ENCODE assay signal across 24 mouse cellular contexts in the genomic region with DNA sequence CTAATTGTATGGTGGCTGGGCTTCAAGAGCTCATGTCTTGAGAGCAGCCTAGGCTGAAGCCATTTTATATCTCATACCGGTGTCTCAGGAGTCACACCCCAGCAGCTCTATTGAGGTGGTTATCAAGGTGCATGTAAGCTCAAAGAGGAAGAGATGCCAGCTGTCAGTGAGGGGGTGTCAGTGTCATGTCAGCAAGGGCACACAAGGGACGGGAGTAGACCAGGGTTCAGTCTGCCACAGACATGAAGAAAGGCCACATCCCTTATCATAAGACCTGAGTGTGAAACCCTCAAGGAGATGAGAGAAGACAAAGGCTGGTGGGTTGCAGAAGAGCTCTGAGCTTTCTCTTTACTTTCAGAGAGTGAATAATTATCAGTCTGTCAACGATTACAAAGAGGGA. TPM values are rescaled to one million over a fixed set of nuclear protein-coding genes. Genes with fewer than 3 reads are reported as not detected.
DNase-seq lines count a peak whose midpoint lies in the region; ATAC-seq and TF ChIP-seq lines count a peak whose summit lies in the region.
"Had no signal": no experiment of that assay in that cellular context is flagged by ENCODE, and none has a peak within 500 bp of the region (broad histone marks: within the 10 kb centered on the region; RNA-seq: fewer than 3 reads in every experiment).

No protein-coding gene starts in this region.

- H3K4me2 ChIP-seq in heart, embryonic 16.5 days (ENCODE audit: low read depth, low read length): no peak overlapping the region
- H3K4me2 ChIP-seq in midbrain, embryonic 14.5 days (ENCODE audit: low read length): no peak overlapping the region
- H3K4me2 ChIP-seq: liver, embryonic 11.5 days; neural tube, embryonic 13.5 days had no signal

- DNase-seq in heart, embryonic 10.5 days (ENCODE audit: low spot score): no peak
- DNase-seq in T-cell, adult 2 months (ENCODE audit: low spot score): peak; percentile 56
- peak; percentile 31 to 51 for DNase-seq in natural killer cell, adult 2 months (ENCODE audit: low spot score in 2 of 2)
- DNase-seq in thymus, postnatal 25 days: peak; percentile 48
- no peak for DNase-seq in cerebellum, postnatal 10 days
- DNase-seq in kidney, adult 2 months: no peak
- DNase-seq in midbrain, embryonic 14.5 days: no peak
- DNase-seq: adrenal gland, postnatal 25 days; cerebellum, adult 18-20 months; cerebellum, postnatal 36 days; heart, adult 11 months; heart, postnatal 4 days; kidney, adult 8-10 months; layer of hippocampus, adult 9-11 months; lung, adult 18-20 months; lung, postnatal 14 days had no signal

- H3K4me1 ChIP-seq in heart, embryonic 16.5 days (ENCODE audit: control insufficient read depth, insufficient read depth, low read length): no peaks in the 10 kb centered on the region
- peaks cover 13% of the 10 kb centered on the region for H3K4me1 ChIP-seq in heart, embryonic 10.5 days
- no peaks in the 10 kb centered on the region for H3K4me1 ChIP-seq in kidney, adult 2 months (ENCODE audit: control insufficient read depth, insufficient read depth, low read length)
- no peaks in the 10 kb centered on the region for H3K4me1 ChIP-seq in midbrain, embryonic 14.5 days (ENCODE audit: control insufficient read depth, insufficient read depth, low read length)

- TF ChIP-seq POLR2A in kidney, adult 2 months (IDR thresholded peaks at IDR 0.05; ENCODE audit: low read depth, low read length): no peak

- H3K4me3 ChIP-seq in heart, embryonic 16.5 days (ENCODE audit: low read length): no peak overlapping the region
- H3K4me3 ChIP-seq in heart, embryonic 10.5 days: no peak overlapping the region
- H3K4me3 ChIP-seq in kidney, adult 2 months (ENCODE audit: insufficient read depth, low read depth, low read length): no peak overlapping the region
- H3K4me3 ChIP-seq in midbrain, embryonic 14.5 days (replicated peaks; ENCODE audit: low read depth, low read length): no peak overlapping the region
- H3K4me3 ChIP-seq: forebrain, embryonic 10.5 days; left cerebral cortex, adult 2 months; neural tube, embryonic 13.5 days had no signal

- no peak overlapping the region for H3K27ac ChIP-seq in heart, embryonic 16.5 days (ENCODE audit: low read length)
- H3K27ac ChIP-seq in heart, embryonic 10.5 days: no peak overlapping the region
- H3K27ac ChIP-seq in kidney, adult 2 months (ENCODE audit: insufficient read depth, low read depth, low read length): no peak overlapping the region
- no peak overlapping the region for H3K27ac ChIP-seq in midbrain, embryonic 14.5 days (replicated peaks; ENCODE audit: low read depth, low read length)
- H3K27ac ChIP-seq: forebrain, embryonic 10.5 days; hindbrain, postnatal 0 days; left cerebral cortex, adult 2 months; neural tube, embryonic 13.5 days had no signal

- no peaks in the 10 kb centered on the region for H3K9me3 ChIP-seq in heart, embryonic 16.5 days (replicated peaks; ENCODE audit: control insufficient read depth, low read length)
- H3K9me3 ChIP-seq in heart, embryonic 10.5 days: no peaks in the 10 kb centered on the region
- no peaks in the 10 kb centered on the region for H3K9me3 ChIP-seq in midbrain, embryonic 14.5 days (ENCODE audit: control insufficient read depth, low read length)
- H3K9me3 ChIP-seq: forebrain, embryonic 10.5 days; megakaryocyte, embryonic 14.5 days; neural tube, embryonic 13.5 days had no signal

- no peak for TF ChIP-seq CTCF in kidney, adult 2 months (conservative IDR thresholded peaks at IDR 0.05; ENCODE audit: insufficient read depth, insufficient read length, low read depth, low read length)

- no peaks in the 10 kb centered on the region for H3K27me3 ChIP-seq in heart, embryonic 16.5 days (ENCODE audit: control insufficient read depth, insufficient read depth, low read length)
- no peaks in the 10 kb centered on the region for H3K27me3 ChIP-seq in heart, embryonic 10.5 days (ENCODE audit: insufficient read depth, poor library complexity, severe bottlenecking)
- H3K27me3 ChIP-seq in kidney, adult 2 months (replicated peaks; ENCODE audit: control insufficient read depth, insufficient read depth, low read length): no peaks in the 10 kb centered on the region
- H3K27me3 ChIP-seq in midbrain, embryonic 14.5 days (ENCODE audit: control insufficient read depth, insufficient read depth, low read length): no peaks in the 10 kb centered on the region
- H3K27me3 ChIP-seq: neural tube, embryonic 13.5 days; Patski had no signal

- no peaks in the 10 kb centered on the region for H3K36me3 ChIP-seq in heart, embryonic 16.5 days (ENCODE audit: control insufficient read depth, insufficient read depth)
- H3K36me3 ChIP-seq in heart, embryonic 10.5 days: no peaks in the 10 kb centered on the region
- no peaks in the 10 kb centered on the region for H3K36me3 ChIP-seq in kidney, adult 2 months (ENCODE audit: control insufficient read depth, insufficient read depth, low read length)
- no peaks in the 10 kb centered on the region for H3K36me3 ChIP-seq in midbrain, embryonic 14.5 days (ENCODE audit: control insufficient read depth, insufficient read depth, low read length)
- H3K36me3 ChIP-seq: forebrain, embryonic 10.5 days; neural tube, embryonic 13.5 days had no signal

- ATAC-seq in heart, embryonic 16.5 days (replicated peaks; ENCODE audit: extremely low read depth, insufficient read depth, low FRiP score): 0 out of 2 replicates have a peak, but pooled peaks have one; percentile 21
- no peak for ATAC-seq in midbrain, embryonic 14.5 days (ENCODE audit: low FRiP score, low TSS enrichment)
- ATAC-seq: hindbrain, postnatal 0 days; Patski had no signal

- H3K9ac ChIP-seq in heart, embryonic 16.5 days (ENCODE audit: low read length): no peak overlapping the region
- no peak overlapping the region for H3K9ac ChIP-seq in midbrain, embryonic 14.5 days (replicated peaks; ENCODE audit: low read length)
- H3K9ac ChIP-seq: neural tube, embryonic 13.5 days had no signal

- WGBS in heart, embryonic 16.5 days: 53% methylated on average over 3 of the region's 3 CpGs
- 59% methylated on average over 3 of the region's 3 CpGs for WGBS in heart, embryonic 10.5 days
- WGBS in kidney, adult 2 months: 66% methylated on average over 3 of the region's 3 CpGs
- WGBS in midbrain, embryonic 14.5 days: 83% methylated on average over 3 of the region's 3 CpGs

RNA-seq across cellular contexts. Expression of a gene that starts 33.0 kb away (rescaled TPM):
- 291 and 311 TPM in 2 replicates for polyA plus RNA-seq in heart, embryonic 16.5 days (2015; fragmentation: Nextera tagmentation; extraction: Ambion mirVana)
- polyA plus RNA-seq in heart, embryonic 10.5 days (2016; fragmentation: Nextera tagmentation; extraction: Ambion mirVana): 412 and 609 TPM in 2 replicates
- 26.5 and 34.3 TPM in 2 replicates for polyA plus RNA-seq in kidney, adult 2 months (2012; rRNA removed)
- polyA plus RNA-seq in midbrain, embryonic 14.5 days (2014; fragmentation: Nextera tagmentation; extraction: Ambion mirVana): 459 and 531 TPM in 2 replicates

RNA-seq across cellular contexts. Expression of a gene that starts 33.1 kb away (rescaled TPM):
- 0.25 TPM in 1 of 2 replicates, not detected in the other for polyA plus RNA-seq in heart, embryonic 16.5 days (2015; fragmentation: Nextera tagmentation; extraction: Ambion mirVana)
- 0.11 TPM in 1 of 2 replicates, not detected in the other for polyA plus RNA-seq in heart, embryonic 10.5 days (2016; fragmentation: Nextera tagmentation; extraction: Ambion mirVana)
- 0.04 and 0.05 TPM in 2 replicates for polyA plus RNA-seq in kidney, adult 2 months (2012; rRNA removed)
- polyA plus RNA-seq in midbrain, embryonic 14.5 days (2014; fragmentation: Nextera tagmentation; extraction: Ambion mirVana): 0.11 TPM in 1 of 2 replicates, not detected in the other
- polyA plus RNA-seq: liver, embryonic 11.5 days; neural tube, embryonic 13.5 days had no signal

RNA-seq across cellular contexts. Expression of a gene that starts 46.9 kb away (rescaled TPM):
- 14.5 and 14.7 TPM in 2 replicates for polyA plus RNA-seq in heart, embryonic 16.5 days (2015; fragmentation: Nextera tagmentation; extraction: Ambion mirVana)
- polyA plus RNA-seq in heart, embryonic 10.5 days (2016; fragmentation: Nextera tagmentation; extraction: Ambion mirVana): 7.5 and 8.6 TPM in 2 replicates
- 115 and 124 TPM in 2 replicates for polyA plus RNA-seq in kidney, adult 2 months (2012; rRNA removed)
- 0.63 and 1.6 TPM in 2 replicates for polyA plus RNA-seq in midbrain, embryonic 14.5 days (2014; fragmentation: Nextera tagmentation; extraction: Ambion mirVana)

RNA-seq across cellular contexts. Expression of a gene that starts 50.1 kb away (rescaled TPM):
- polyA plus RNA-seq in heart, embryonic 16.5 days (2015; fragmentation: Nextera tagmentation; extraction: Ambion mirVana): 26.3 and 26.8 TPM in 2 replicates
- 36.5 and 47.6 TPM in 2 replicates for polyA plus RNA-seq in heart, embryonic 10.5 days (2016; fragmentation: Nextera tagmentation; extraction: Ambion mirVana)
- 2.5 and 2.9 TPM in 2 replicates for polyA plus RNA-seq in kidney, adult 2 months (2012; rRNA removed)
- polyA plus RNA-seq in midbrain, embryonic 14.5 days (2014; fragmentation: Nextera tagmentation; extraction: Ambion mirVana): 19.4 and 20.8 TPM in 2 replicates

Comparison
In these comparisons a context has a peak if more than half of its experiments do, and no peak if none do; other contexts are left out.
1. DNase-seq: peak in T-cell, adult 2 months (single experiment), natural killer cell, adult 2 months (2 of 2) and thymus, postnatal 25 days (single experiment); none in heart, embryonic 10.5 days (single experiment), cerebellum, postnatal 10 days (0 of 2), kidney, adult 2 months (single experiment) and midbrain, embryonic 14.5 days (single experiment).